Mouse (Mus musculus) intestine, embryonic 14.5 days (tissue): ENCODE measurements around the gene Ly6g5c. TPM values are rescaled to one million over a fixed set of nuclear protein-coding genes. Genes with fewer than 3 reads are reported as not detected.

Experiments
- ATAC-seq: fragments of 200-750 bp; cut with Nextera tagmentation; replicated peaks from 2 replicates; pipeline ENCODE4 v1.8.0; 2017; ENCODE audit warnings: low read depth, moderate number of reproducible peaks, moderate TSS enrichment, moderate library complexity; ENCODE audit not compliant: low FRiP score, low TSS enrichment
- DNase-seq: peaks from one replicate; pipeline ENCODE4 v3.0.0-alpha.2; 2018; ENCODE audit warnings: low spot score
- H3K27ac ChIP-seq: fragments of 300-500 bp; sonication (generic); 2 replicates; pipeline ENCODE4 v1.5.1; 2014; ENCODE audit warnings: low read depth, mild to moderate bottlenecking, control low read depth
- H3K27me3 ChIP-seq: fragments of 300-500 bp; sonication (generic); replicated peaks from 2 replicates; pipeline ENCODE4 v1.6.1; 2014; ENCODE audit warnings: low read length, control low read depth; ENCODE audit not compliant: control insufficient read depth, insufficient read depth
- H3K36me3 ChIP-seq: fragments of 300-500 bp; sonication (generic); 2 replicates; pipeline ENCODE4 v1.6.1; 2014; ENCODE audit warnings: low read length, control low read depth; ENCODE audit not compliant: control insufficient read depth, insufficient read depth
- H3K4me1 ChIP-seq: fragments of 300-500 bp; sonication (generic); replicated peaks from 2 replicates; pipeline ENCODE4 v1.6.1; 2014; ENCODE audit warnings: low read length, control low read depth, mixed read lengths; ENCODE audit not compliant: control insufficient read depth, insufficient read depth
- H3K4me2 ChIP-seq: fragments of 300-500 bp; sonication (generic); 2 replicates; pipeline ENCODE4 v1.6.1; 2014; ENCODE audit warnings: low read length
- H3K4me3 ChIP-seq: fragments of 300-500 bp; sonication (generic); 2 replicates; pipeline ENCODE4 v1.5.1; 2014; ENCODE audit warnings: low read depth, low read length, control low read depth, mixed read lengths
- H3K9ac ChIP-seq: fragments of 300-500 bp; sonication (generic); 2 replicates; pipeline ENCODE4 v1.6.1; 2014; ENCODE audit warnings: mild to moderate bottlenecking, low read length
- H3K9me3 ChIP-seq: fragments of 300-500 bp; sonication (generic); 2 replicates; pipeline ENCODE4 v1.6.1; 2016; ENCODE audit warnings: low read length, control low read depth; ENCODE audit not compliant: control insufficient read depth
- WGBS: fragments of 180-500 bp; shearing (Covaris S2); extraction: QIAGEN DNeasy Blood & Tissue Kit; methylation state at CpG from one replicate; pipeline ENCODE4 v1.1.7; 2014; 5-methylcytosine and 5-hydroxymethylcytosine counted together
- polyA plus RNA-seq: library from polyadenylated mRNA; unstranded; fragments of >200 nt; fragmentation: Nextera tagmentation; extraction: Ambion mirVana; gene quantifications from 2 replicates; pipeline ENCODE4 v1.2.1, GENCODE M21; 2014

The Ly6g5c gene
- polyA plus RNA-seq, 1 experiment from 2014 or later: not detected

GRCm38 (mm10) chr17:35126206-35126611, 18.1 kb downstream of the Ly6g5c start, which contains the start of gene D17H6S53E:
Gene D17H6S53E (plus strand): TSS chr17:35126373.
- under 1% methylated on average over 36 of the region's 36 CpGs for WGBS
- Histone ChIP-seq H3K27ac (peak within 1 kb of the TSS; percentile 85), H3K9ac (peak within 1 kb of the TSS; percentile 74), H3K27me3 (no peaks in the 10 kb centered on the region), H3K36me3 (peaks cover 27% of the 10 kb centered on the region), H3K4me2 (peak within 1 kb of the TSS; percentile 80), H3K4me3 (peak within 1 kb of the TSS; percentile 69), H3K9me3 (no peaks in the 10 kb centered on the region), H3K4me1 (peaks cover 25% of the 10 kb centered on the region)
- ATAC-seq: peak; percentile 48
- DNase-seq: peak; percentile 83

- no peak for ATAC-seq
- peak overlapping the region; percentile 74 for H3K9ac ChIP-seq
- H3K27me3 ChIP-seq: no peaks in the 10 kb centered on the region
- H3K4me2 ChIP-seq: peak overlapping the region; percentile 80
- DNase-seq: no peak
- no peaks in the 10 kb centered on the region for H3K9me3 ChIP-seq
- peaks cover 27% of the 10 kb centered on the region for H3K36me3 ChIP-seq
- 67% methylated on average over 13 of the region's 13 CpGs for WGBS
- peak overlapping the region; percentile 85; the same call in 1 of the 2 replicates for H3K27ac ChIP-seq
- H3K4me3 ChIP-seq: peak overlapping the region; percentile 69
- H3K4me1 ChIP-seq: peaks cover 25% of the 10 kb centered on the region
Measured at GRCm38 (mm10) chr17:35127017-35127416, 18.9 kb downstream of the Ly6g5c start.

- 71% methylated on average over 11 of the region's 11 CpGs for WGBS
- Histone ChIP-seq H3K27ac (no peak overlapping the region), H3K36me3 (peaks cover 22% of the 10 kb centered on the region), H3K4me2 (no peak overlapping the region), H3K4me3 (no peak overlapping the region), H3K9me3 (no peaks in the 10 kb centered on the region), H3K27me3 (no peaks in the 10 kb centered on the region), H3K9ac (no peak overlapping the region), H3K4me1 (peaks cover 20% of the 10 kb centered on the region)
- no peak for DNase-seq
- no peak for ATAC-seq
Measured at GRCm38 (mm10) chr17:35128996-35129395, 20.9 kb downstream of the Ly6g5c start.

GRCm38 (mm10) chr17:35131038-35131437, 23.0 kb downstream of the Ly6g5c start:
- ATAC-seq (no peak), DNase-seq (no peak)
- peaks cover 12% of the 10 kb centered on the region; the same call in 1 of the 2 replicates for H3K36me3 ChIP-seq
- peaks cover 6% of the 10 kb centered on the region for H3K4me1 ChIP-seq
- no peak overlapping the region for H3K4me3 ChIP-seq
- no peaks in the 10 kb centered on the region for H3K27me3 ChIP-seq
- H3K27ac ChIP-seq: no peak overlapping the region
- no peak overlapping the region for H3K4me2 ChIP-seq
- WGBS: 91% methylated on average over 8 of the region's 8 CpGs
- H3K9ac ChIP-seq: no peak overlapping the region
- no peaks in the 10 kb centered on the region for H3K9me3 ChIP-seq

- no peak for ATAC-seq
- H3K27ac ChIP-seq: no peak within 1 kb of the TSS
- WGBS: 81% methylated on average over 15 of the region's 15 CpGs
- DNase-seq: no peak
- no peaks in the 10 kb centered on the region for H3K27me3 ChIP-seq
- peaks cover 11% of the 10 kb centered on the region for H3K4me1 ChIP-seq
- H3K4me3 ChIP-seq: no peak within 1 kb of the TSS
- no peaks in the 10 kb centered on the region for H3K9me3 ChIP-seq
- H3K36me3 ChIP-seq: peaks cover 12% of the 10 kb centered on the region; the same call in 1 of the 2 replicates
- no peak within 1 kb of the TSS for H3K9ac ChIP-seq
- H3K4me2 ChIP-seq: no peak within 1 kb of the TSS
Measured at GRCm38 (mm10) chr17:35131500-35132173, 23.6 kb downstream of the Ly6g5c start, which contains the start of gene Apom. Gene Apom (minus strand): TSS chr17:35132050.

- ATAC-seq: no peak
- no peak overlapping the region for H3K27ac ChIP-seq
- no peak for DNase-seq
- H3K4me2 ChIP-seq: no peak overlapping the region
- no peaks in the 10 kb centered on the region for H3K9me3 ChIP-seq
- H3K4me1 ChIP-seq: peaks cover 11% of the 10 kb centered on the region
- H3K36me3 ChIP-seq: peaks cover 12% of the 10 kb centered on the region; the same call in 1 of the 2 replicates
- no peak overlapping the region for H3K4me3 ChIP-seq
- 63% methylated on average over 3 of the region's 3 CpGs for WGBS
- no peaks in the 10 kb centered on the region for H3K27me3 ChIP-seq
- no peak overlapping the region for H3K9ac ChIP-seq
Measured at GRCm38 (mm10) chr17:35132174-35132560, 24.1 kb downstream of the Ly6g5c start.

- 89% methylated on average over 7 of the region's 7 CpGs for WGBS
- Histone ChIP-seq H3K27me3 (no peaks in the 10 kb centered on the region), H3K4me2 (no peak overlapping the region), H3K4me1 (peaks cover 13% of the 10 kb centered on the region), H3K9me3 (no peaks in the 10 kb centered on the region), H3K9ac (no peak overlapping the region), H3K36me3 (peaks cover 11% of the 10 kb centered on the region), H3K4me3 (no peak overlapping the region), H3K27ac (no peak overlapping the region)
- ATAC-seq (no peak), DNase-seq (no peak)
Measured at GRCm38 (mm10) chr17:35133517-35133916, 25.4 kb downstream of the Ly6g5c start.

GRCm38 (mm10) chr17:35134801-35135590, 26.9 kb downstream of the Ly6g5c start, which contains the start of gene Bag6:
Gene Bag6 (plus strand): TSS chr17:35135178.
- peak within 1 kb of the TSS; percentile 80 for H3K4me3 ChIP-seq
- H3K27me3 ChIP-seq: no peaks in the 10 kb centered on the region
- ATAC-seq (peak; percentile 89), DNase-seq (peak; percentile 98)
- peak within 1 kb of the TSS; percentile 93 for H3K4me2 ChIP-seq
- peak within 1 kb of the TSS; percentile 86 for H3K9ac ChIP-seq
- peaks cover 13% of the 10 kb centered on the region for H3K4me1 ChIP-seq
- peak within 1 kb of the TSS; percentile 97 for H3K27ac ChIP-seq
- H3K9me3 ChIP-seq: no peaks in the 10 kb centered on the region
- WGBS: 1% methylated on average over 66 of the region's 66 CpGs
- peaks cover 25% of the 10 kb centered on the region for H3K36me3 ChIP-seq
